Mouse (Mus musculus): Measurements from ENCODE around the gene Mterf1b.
"Not testable (repeated sequence)": the region's sequence is repeated elsewhere in the genome, so short reads cannot be mapped to it uniquely, and the experiment has no call there.

Gene Mterf1b

DNA sequence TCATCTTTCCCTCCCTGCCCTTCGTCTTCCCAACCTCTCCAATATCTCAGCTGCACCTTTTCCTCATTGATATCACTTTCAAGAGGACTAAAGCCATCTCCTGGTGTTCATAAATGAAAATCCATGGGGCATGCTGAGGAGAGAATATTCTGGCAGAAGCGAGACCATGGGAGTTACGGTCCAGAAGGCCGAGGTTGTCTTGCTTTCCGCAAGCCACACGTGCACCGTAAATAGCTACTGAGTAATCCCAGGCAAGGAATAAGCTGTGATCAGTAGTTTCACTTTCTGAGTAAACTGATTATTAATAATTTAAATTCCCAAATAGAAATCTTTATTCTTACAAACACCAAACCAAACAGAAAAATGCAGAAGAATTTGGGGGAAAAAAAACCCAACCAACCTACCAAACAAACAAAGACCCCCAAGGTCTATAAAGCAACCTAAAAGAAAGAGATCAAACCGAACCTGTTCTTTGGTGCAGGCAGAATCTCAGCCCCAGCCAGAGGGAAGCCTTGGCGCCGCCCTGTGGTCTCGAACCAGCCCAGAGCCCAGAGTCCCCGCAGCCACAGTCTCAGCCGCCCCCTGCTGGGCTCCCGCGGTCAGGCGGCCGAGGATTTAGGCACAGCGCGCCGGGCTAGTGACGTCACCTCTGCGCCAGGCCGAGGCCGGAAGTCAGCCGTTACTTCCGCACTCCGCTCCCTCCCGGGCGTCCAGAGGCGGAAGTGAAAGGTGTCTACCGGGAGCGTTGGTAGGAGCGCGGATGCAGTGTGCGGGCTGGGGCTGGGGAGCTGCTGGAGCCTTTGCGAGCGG lies at the start of gene Mterf1b:
Gene Mterf1b, plus strand, starts transcription at position 697 of the 810 bp plus-strand sequence.
- not testable (repeated sequence) for DNase-seq

DNA sequence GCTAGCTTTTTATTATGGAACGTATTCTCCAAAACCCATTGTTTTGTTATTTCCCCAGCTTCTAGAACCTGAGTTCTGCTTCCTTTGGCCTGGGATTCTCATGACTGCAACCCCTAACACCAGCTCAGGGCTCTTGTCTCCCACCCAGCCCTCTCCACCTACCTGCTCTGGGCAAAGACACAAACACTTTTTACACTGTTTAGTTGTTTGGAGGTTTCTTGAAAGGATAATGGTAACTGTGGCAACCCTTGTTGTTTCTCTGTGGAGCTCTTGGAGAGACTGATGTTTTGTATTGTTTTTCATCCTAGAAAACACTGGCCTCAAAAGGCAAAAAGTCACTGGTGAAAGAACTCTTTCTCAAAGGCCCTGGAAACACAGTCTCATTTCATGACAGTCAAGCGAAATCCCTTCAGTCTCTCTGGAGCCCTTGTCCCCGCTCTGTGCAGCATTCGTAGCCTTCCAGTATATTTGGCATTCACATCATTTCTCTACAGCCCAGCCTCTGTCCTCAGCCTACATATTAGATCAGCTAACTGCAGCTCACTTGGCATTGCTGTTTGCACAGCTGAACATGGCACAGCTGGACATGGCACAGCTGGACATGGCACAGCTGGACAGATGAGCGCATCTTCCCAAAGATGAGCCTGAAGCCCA lies 32.6 kb upstream of the Mterf1b start:
- DNase-seq: not testable (repeated sequence)

- DNase-seq: no peak
These were observed 30.6 kb upstream of the Mterf1b start for GRCm38 (mm10) chr5:4161554-4161953.

DNA sequence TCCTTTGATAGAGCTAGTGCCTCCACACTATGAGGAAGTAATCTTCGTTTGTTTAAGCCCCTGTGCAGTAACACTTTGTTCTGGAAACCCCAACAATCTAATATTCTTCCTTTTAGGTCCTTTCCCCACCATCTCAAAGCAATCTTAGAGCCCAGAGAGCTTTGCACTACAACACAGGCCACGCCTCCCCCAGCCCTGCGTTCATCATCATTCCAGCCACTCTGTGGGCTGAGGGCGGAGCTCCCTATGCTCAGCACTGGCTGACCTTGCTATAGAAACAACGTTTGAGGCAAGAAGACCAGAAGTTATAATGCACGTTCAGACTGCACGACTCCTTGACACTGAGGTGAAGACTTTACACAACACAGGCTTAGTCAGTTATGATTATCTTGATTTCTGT lies 29.7 kb upstream of the Mterf1b start:
- no peak for DNase-seq

GRCm38 (mm10) chr5:4167813-4168529 lies 24.2 kb upstream of the Mterf1b start:
- not testable (repeated sequence) for DNase-seq

DNA sequence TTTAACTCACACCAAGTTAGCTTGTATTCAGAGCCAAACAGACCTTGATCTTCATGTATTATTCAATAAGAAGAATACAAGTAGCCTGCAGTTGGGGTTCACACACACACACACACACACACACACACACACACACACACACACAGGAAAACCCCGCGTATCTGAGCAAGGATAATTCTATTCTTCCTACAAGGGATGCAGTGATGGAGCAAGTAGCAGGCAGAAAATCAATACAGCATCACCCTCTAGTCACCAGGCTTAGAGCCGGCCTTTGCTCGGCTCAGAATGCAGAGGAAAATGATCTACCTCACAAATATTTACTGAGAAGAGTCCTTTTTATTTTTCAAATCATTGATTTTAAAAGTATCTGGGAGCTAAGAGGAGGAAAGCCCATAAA lies 23.6 kb upstream of the Mterf1b start:
- DNase-seq: not testable (repeated sequence)

- not testable (repeated sequence) for DNase-seq
These were observed 15.7 kb upstream of the Mterf1b start for GRCm38 (mm10) chr5:4176421-4176820.

- DNase-seq: no peak
These were observed 12.8 kb upstream of the Mterf1b start for GRCm38 (mm10) chr5:4179364-4179763.

- no peak for DNase-seq
These were observed 5.4 kb upstream of the Mterf1b start for GRCm38 (mm10) chr5:4186815-4187214.

DNA sequence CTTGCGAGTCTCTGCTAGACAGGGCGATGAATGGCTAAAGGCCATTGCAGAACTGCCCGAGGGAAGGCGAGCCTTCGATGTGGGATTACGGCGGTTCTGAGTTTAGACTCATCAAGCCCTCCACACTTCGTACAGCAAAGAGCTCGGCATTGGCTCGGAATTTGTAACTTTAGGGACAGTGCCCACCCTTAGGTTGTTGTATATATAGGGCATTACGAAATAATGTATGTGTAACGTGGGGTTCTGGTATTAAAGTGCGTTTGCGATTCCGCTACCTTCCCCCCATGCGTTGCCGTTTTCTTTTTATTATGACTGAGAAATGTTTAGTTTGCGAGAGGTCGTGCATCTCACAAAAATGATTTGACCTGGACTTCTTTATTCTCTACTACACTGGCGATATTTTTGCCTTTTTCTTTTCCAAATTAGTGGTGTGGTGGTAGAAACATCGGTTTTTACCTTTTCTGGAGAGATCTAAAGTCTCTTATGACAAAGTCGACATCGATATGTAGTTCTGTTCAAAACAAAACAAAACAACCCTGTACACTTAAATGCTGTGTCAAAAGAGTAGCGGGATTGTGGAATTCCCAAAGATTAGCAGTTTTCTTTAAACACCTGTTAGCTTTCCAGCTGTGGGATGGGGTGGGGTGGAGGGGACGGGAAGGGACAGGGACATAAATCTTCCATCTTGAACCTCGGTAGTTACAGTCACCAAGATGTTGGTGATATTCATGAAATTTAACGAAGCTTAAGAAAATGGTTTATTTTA lies 497 bp downstream of the Mterf1b start:
- not testable (repeated sequence) for DNase-seq

DNA sequence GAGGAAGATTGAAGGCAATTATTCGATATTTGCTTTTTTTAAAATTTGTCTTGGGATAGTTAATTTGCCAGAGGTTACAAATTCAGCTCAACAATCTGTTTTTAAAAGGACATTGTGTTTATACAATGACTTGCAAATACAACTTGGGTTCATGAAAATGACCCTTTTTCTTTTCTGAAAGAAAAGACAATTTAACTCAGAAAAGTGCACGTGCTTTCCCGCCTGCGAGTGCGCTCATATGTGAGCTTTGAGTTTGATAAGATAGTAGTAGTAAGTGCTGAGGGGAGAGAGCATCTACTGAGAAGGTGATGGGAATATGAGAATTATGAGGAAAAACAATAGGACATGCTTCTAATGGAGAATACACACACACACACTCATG lies 1.1 kb downstream of the Mterf1b start:
- DNase-seq: no peak

DNA sequence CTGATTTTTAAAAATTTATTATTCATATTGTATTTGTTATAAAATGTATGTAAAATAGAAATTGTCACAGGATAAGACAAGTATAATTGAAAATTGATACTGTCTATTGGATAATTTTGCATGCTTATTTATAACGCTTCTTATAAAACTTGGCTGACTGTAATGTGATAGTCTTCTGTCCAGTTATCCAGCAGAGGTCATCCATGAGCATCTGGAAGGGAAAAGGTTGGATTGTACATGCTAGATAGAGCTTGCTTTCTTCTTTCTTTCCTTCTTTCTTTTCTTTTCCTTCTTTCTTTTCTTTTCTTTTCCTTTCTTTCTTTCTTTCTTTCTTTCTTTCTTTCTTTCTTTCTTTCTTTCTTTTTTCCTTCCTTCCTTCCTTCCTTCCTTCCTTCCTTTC lies 2.0 kb downstream of the Mterf1b start:
- no peak for DNase-seq

GRCm38 (mm10) chr5:4195086-4195485 lies 2.9 kb downstream of the Mterf1b start:
- no peak for DNase-seq

- no peak for DNase-seq
These were observed 9.2 kb downstream of the Mterf1b start for GRCm38 (mm10) chr5:4201368-4201767.

- not testable (repeated sequence) for DNase-seq
These were observed 10.2 kb downstream of the Mterf1b start for GRCm38 (mm10) chr5:4202276-4202810.

DNA sequence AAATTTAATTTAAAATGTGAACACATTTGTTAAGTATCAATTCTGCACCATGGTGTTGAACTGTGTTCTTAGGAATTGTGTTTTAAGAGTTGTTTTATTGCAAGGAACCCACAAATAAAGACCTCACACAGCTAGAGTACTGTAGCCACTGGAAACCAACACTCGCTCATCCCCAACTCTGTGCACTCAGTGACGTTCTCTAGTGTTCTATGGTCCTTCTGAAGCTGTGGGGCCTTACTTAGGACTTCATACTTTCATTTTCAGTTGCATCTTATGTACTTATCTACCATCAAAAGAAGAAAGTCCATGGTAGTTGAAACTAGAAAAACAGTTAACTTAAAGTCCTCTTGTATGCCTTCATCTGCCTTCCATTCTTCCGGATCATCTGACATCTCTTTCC lies 17.9 kb downstream of the Mterf1b start:
- DNase-seq: not testable (repeated sequence)

DNA sequence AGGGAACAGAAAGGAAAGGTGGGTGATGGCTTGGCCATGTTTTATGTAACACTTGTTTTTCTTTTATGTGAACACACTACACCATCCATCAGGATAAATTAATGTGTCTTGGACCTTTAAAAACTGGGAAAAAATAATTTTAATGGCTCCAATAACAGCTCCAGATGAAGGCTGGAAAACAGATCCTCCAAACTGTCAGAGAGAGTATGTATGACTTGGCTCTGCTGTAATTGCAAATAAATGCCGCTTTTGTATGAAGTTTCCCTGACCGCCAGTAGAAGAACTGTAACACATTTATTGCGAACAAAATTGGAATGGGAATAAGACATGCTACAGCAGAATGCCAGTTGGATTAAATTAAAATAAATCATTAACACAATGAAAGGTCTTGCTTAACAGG lies 29.1 kb downstream of the Mterf1b start:
- DNase-seq: no peak

- no peak for DNase-seq
These were observed 29.9 kb downstream of the Mterf1b start for GRCm38 (mm10) chr5:4221981-4222623.

DNA sequence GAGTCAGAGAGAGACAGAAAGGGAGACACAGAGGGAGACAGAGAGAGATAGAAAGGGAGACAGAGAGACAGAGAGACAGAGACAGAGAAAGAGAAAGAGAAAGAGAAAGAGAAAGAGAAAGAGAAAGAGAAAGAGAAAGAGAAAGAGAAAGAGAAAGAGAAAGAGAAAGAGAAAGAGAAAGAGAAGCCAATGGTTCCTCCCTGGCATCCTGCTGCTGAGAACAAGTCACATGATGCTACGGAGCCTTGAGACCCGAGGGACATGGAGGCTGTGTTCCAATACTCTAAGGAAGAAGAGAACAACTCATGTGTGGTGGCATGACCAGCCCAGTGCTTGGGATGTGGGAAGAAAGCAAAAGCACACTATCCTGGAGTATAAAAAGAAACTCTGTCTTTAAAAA lies 40.0 kb downstream of the Mterf1b start:
- no peak for DNase-seq

GRCm38 (mm10) chr5:4234505-4234904 lies 42.3 kb downstream of the Mterf1b start:
- no peak for DNase-seq

GRCm38 (mm10) chr5:4240120-4240519 lies 48.0 kb downstream of the Mterf1b start:
- no peak for DNase-seq

DNA sequence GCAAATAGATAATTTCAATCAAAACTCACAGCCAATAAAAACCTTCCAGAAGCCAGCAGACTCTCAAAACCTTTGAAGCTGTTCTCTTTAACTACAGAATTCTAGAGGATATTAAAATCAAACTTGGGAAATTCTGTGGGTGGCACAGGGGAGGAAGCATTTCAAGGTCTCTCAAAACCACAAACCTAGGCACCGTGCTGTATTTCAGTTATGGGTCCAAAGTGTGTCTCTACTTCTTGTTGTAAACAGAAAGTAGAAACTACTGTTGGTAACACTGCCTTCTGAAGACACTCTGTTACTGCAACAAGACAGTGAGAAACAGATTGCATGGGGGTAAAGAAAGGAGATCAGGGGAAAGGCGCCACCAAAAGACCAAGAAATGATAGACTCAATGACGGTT lies 52.8 kb downstream of the Mterf1b start:
- no peak for DNase-seq

Measured in liver (tissue).